Mouse (Mus musculus): ENCODE measurements around the gene Ranbp10. TPM values are rescaled to one million over a fixed set of nuclear protein-coding genes. Genes with fewer than 3 reads are reported as not detected.
A peak's percentile ranks its signal among the peaks of the same experiment; 100 is the strongest.

Gene Ranbp10
- 11.3 and 13.1 TPM in 2 replicates for polyA plus RNA-seq (2015; fragmentation: Nextera tagmentation; extraction: Ambion mirVana)

DNA sequence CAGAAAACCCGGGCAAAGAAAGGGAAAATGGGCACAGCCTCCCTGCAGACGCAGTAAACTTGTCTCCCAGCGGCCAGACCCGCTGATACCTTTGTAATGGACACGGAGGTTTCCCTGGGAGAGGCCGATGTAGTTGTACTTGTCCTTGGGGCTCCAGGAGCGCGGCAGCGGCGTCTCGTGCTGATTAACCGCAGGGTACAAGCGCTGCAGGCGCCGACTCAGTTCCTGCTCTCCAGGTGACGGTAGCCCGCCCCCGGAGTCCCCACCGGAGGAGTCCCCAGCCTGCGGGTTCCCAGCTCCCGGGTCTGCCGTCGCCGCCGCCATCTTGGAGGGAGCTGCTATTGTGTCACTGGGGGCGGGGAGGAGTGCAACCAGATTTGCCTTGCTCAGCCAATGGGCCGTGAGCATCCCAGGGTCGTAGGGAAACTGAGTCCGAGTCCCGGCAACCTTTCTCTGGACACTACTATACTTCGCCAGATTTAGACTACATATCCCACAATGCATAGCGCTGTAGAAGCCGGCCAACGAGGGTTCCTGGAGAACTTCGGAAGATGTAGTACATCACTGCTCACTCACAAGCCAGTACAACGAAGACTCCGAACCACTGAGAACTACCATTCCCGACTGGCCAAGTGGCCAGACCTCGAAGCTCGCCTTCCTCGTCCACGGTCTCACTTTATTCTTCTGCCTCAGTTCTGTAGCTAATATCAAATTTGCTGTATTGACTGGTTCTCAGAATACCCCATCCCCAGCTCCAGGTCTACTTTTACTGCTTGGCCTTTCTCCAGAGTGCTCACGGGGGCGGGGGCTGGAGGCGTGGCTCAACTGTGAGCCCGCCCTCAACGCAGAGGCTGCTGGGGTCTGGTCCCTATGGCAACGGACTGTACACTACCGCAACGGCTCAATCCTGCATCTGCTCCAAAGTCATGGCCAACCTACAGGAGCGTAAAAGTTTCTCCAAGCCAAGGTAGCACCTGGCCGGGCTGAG is at the start of gene Ranbp10, which contains the start of gene Tsnaxip1:
Ranbp10 (minus strand) TSS at position 490 of the 988 bp plus-strand sequence.
Tsnaxip1 (plus strand) TSS at position 871 of the 988 bp plus-strand sequence.
- peak within 1 kb of the TSS; percentile 75 for H3K27ac ChIP-seq (ENCODE audit: low read length)
- peak; percentile 97 for ATAC-seq
- H3K9me3 ChIP-seq (ENCODE audit: control insufficient read depth, low read length) = no peaks in the 10 kb centered on the region
- H3K4me3 ChIP-seq (replicated peaks; ENCODE audit: low read length) = peak within 1 kb of the TSS; percentile 99
- H3K4me1 ChIP-seq (replicated peaks; ENCODE audit: control insufficient read depth, insufficient read depth, low read length) = peaks cover 22% of the 10 kb centered on the region
- peak within 1 kb of the TSS; percentile 94 for H3K9ac ChIP-seq (replicated peaks; ENCODE audit: low read depth, low read length)
- peaks cover 3% of the 10 kb centered on the region; the same call in 1 of the 2 replicates for H3K36me3 ChIP-seq (ENCODE audit: control insufficient read depth, insufficient read depth)
- under 1% methylated on average over 52 of the region's 52 CpGs for WGBS
- H3K27me3 ChIP-seq (replicated peaks; ENCODE audit: control insufficient read depth, insufficient read depth, low read length) = no peaks in the 10 kb centered on the region
- peak within 1 kb of the TSS; percentile 75 for H3K4me2 ChIP-seq (ENCODE audit: low read length)

DNA sequence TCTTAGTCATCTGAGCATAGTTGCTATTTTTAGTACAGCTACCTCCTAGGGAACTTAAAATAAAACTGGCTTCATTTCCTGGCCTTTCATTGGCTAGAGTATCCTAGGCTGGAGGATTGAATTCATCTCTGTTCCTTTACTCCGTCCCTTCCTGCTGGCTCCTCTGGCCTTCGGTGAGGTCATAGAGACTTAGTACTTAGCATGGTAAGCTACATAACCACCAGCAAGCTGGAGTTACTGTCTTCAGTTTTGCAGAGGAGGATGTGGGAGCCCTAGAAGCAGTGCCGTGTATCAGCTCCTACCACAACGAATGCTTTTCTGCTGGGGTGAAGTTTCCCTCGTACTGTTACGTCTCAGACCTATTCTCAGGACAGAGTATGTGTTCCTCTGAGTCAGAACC is 47.2 kb upstream of the Ranbp10 start:
- Histone ChIP-seq H3K9ac (replicated peaks; ENCODE audit: low read depth, low read length) (no peak overlapping the region), H3K9me3 (ENCODE audit: control insufficient read depth, low read length) (no peaks in the 10 kb centered on the region), H3K27me3 (replicated peaks; ENCODE audit: control insufficient read depth, insufficient read depth, low read length) (no peaks in the 10 kb centered on the region), H3K4me1 (replicated peaks; ENCODE audit: control insufficient read depth, insufficient read depth, low read length) (no peaks in the 10 kb centered on the region), H3K36me3 (ENCODE audit: control insufficient read depth, insufficient read depth) (peaks cover 27% of the 10 kb centered on the region), H3K4me3 (replicated peaks; ENCODE audit: low read length) (no peak overlapping the region), H3K4me2 (ENCODE audit: low read length) (no peak overlapping the region), H3K27ac (ENCODE audit: low read length) (no peak overlapping the region)
- 90% methylated on average over 6 of the region's 6 CpGs for WGBS
- no peak for ATAC-seq

DNA sequence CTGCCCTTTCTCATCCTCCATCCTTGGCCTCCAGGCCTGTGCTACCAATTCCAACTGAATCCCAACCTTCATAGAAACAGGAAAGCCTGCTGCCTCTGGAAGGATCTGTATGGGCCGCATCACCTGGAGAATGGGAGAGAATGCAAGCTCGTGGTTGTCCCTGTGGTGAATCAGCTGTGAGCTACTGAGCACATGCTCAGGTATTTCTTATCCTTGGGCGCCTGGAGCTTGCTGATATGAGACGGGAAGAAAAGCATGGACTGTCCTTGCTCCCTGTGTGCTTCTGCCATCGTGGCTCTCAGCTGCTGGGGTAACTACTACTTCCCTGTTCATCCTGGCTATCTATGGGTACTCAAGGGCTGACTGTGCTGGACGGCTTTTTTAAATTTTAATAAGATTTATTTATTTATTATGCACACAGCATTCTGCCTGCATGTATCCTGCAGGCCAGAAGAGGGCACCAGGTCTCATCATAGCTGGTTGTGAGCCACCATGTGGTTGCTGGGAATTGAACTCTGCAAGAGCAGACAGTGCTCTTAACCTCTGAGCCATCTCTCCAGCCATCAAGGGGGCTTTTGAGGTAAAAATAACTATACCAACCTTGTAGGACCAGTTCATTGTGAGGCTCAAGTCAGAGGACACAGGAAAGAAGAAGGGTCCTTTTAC is 39.3 kb upstream of the Ranbp10 start:
- peaks cover 12% of the 10 kb centered on the region for H3K36me3 ChIP-seq (ENCODE audit: control insufficient read depth, insufficient read depth)
- ATAC-seq = no peak

DNA sequence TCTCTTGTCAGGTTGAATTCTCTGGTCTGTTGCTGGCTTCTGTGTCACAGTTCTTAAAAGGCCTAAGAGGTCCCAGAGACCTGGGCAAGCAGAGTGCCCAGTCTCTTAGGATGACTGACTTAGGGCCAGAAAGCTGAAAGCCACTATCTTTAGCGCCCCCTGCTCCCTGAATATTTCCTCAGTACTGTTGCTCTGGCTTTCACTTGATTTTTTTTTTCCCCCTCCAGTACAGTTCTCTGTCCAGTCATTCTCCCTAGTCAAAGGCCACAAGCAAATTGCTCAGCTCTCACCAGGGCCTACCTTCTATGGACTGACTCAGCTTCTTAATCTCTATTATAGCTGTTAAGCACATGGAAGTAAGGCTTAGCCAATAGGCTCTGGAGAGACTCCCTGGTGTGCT is 34.8 kb upstream of the Ranbp10 start:
- Histone ChIP-seq H3K4me3 (replicated peaks; ENCODE audit: low read length) (peak overlapping the region; percentile 97), H3K36me3 (ENCODE audit: control insufficient read depth, insufficient read depth) (peaks cover 7% of the 10 kb centered on the region), H3K9ac (replicated peaks; ENCODE audit: low read depth, low read length) (peak overlapping the region; percentile 90; the same call in 1 of the 2 replicates), H3K9me3 (ENCODE audit: control insufficient read depth, low read length) (no peaks in the 10 kb centered on the region), H3K4me2 (ENCODE audit: low read length) (peak overlapping the region; percentile 71), H3K4me1 (replicated peaks; ENCODE audit: control insufficient read depth, insufficient read depth, low read length) (peaks cover 44% of the 10 kb centered on the region), H3K27ac (ENCODE audit: low read length) (no peak overlapping the region), H3K27me3 (replicated peaks; ENCODE audit: control insufficient read depth, insufficient read depth, low read length) (no peaks in the 10 kb centered on the region)
- WGBS = 0% methylated on average over 1 of the region's 1 CpGs
- ATAC-seq = no peak

More for the DNA sequence above, 39.3 kb upstream of the Ranbp10 start:
- no peak overlapping the region for H3K4me3 ChIP-seq (replicated peaks; ENCODE audit: low read length)
- peaks cover 18% of the 10 kb centered on the region for H3K4me1 ChIP-seq (replicated peaks; ENCODE audit: control insufficient read depth, insufficient read depth, low read length)
- no peaks in the 10 kb centered on the region for H3K9me3 ChIP-seq (ENCODE audit: control insufficient read depth, low read length)
- H3K9ac ChIP-seq (replicated peaks; ENCODE audit: low read depth, low read length) = no peak overlapping the region
- no peak overlapping the region for H3K27ac ChIP-seq (ENCODE audit: low read length)
- H3K27me3 ChIP-seq (replicated peaks; ENCODE audit: control insufficient read depth, insufficient read depth, low read length) = no peaks in the 10 kb centered on the region
- no peak overlapping the region for H3K4me2 ChIP-seq (ENCODE audit: low read length)
- 87% methylated on average over 6 of the region's 6 CpGs for WGBS

DNA sequence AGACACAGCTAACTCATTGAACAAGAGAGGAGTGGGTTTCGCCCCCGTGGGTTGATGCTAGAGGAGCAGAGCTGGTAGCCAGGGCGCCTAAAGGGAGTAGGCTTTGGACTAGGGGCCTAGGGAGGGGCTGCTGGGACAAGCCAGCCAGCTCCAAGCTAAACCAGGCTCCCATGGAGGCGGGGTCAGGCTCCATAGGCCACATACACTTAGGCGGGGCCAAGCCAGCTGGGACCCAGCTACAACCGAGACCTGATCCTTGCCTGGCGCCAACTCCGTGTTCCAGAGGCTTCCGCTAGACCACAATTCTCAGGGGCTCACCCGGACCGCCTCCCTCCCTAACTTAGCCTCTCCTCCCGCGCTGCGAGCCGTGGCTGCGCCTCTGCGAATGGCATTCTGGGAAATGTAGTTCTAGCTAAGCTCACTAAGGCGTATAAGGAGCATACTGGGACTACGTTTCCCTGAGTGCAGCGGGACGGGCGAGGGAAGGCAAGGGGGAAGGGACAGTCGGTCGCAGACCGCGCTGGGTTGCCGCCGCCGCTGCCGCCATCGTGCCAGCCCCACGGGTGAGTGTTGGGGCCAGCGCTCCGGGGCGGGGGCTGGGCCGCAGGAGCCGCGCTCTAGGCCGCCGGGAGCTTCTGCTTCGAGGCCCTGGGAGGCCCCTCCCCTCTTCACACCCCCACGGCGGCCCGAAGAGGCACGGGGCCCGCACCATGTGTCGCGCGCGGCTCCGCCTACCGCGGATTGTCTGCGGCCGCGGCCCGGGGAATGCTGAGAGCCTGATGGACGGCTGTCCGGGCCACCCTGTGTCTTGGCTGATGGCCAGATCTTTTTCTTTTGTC is 33.2 kb upstream of the Ranbp10 start, which contains the start of gene Nutf2:
Nutf2 (plus strand) TSS at position 438 of the 839 bp plus-strand sequence.
- no peaks in the 10 kb centered on the region for H3K9me3 ChIP-seq (ENCODE audit: control insufficient read depth, low read length)
- peak; percentile 99 for ATAC-seq
- under 1% methylated on average over 58 of the region's 59 CpGs for WGBS
- H3K9ac ChIP-seq (replicated peaks; ENCODE audit: low read depth, low read length) = peak within 1 kb of the TSS; percentile 90
- no peaks in the 10 kb centered on the region for H3K27me3 ChIP-seq (replicated peaks; ENCODE audit: control insufficient read depth, insufficient read depth, low read length)
- no peaks in the 10 kb centered on the region for H3K36me3 ChIP-seq (ENCODE audit: control insufficient read depth, insufficient read depth)
- peaks cover 56% of the 10 kb centered on the region for H3K4me1 ChIP-seq (replicated peaks; ENCODE audit: control insufficient read depth, insufficient read depth, low read length)
- H3K4me2 ChIP-seq (ENCODE audit: low read length) = peak within 1 kb of the TSS; percentile 71
- H3K27ac ChIP-seq (ENCODE audit: low read length) = peak within 1 kb of the TSS; percentile 88
- peak within 1 kb of the TSS; percentile 97 for H3K4me3 ChIP-seq (replicated peaks; ENCODE audit: low read length)

DNA sequence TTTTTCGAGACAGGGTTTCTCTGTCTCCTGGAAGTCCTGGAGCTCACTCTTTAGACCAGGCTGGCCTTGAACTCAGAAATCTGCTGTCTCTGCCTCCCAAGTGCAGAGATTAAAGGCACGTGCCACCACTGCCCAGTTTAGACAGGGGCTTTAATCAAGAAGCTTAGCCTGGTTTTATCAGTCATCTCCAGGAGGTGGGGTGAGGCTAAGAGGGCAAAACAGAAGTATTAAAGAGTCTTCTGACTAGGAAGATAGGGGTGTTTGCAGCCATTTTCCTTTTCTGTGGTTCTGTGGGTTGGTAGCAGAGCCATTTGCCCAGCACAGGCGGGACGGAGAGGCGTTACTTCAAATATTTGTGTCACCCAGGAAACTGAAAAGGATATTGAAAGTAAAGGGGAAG is 32.2 kb upstream of the Ranbp10 start:
- Histone ChIP-seq H3K4me3 (replicated peaks; ENCODE audit: low read length) (no peak overlapping the region), H3K4me1 (replicated peaks; ENCODE audit: control insufficient read depth, insufficient read depth, low read length) (peaks cover 57% of the 10 kb centered on the region), H3K4me2 (ENCODE audit: low read length) (no peak overlapping the region), H3K9ac (replicated peaks; ENCODE audit: low read depth, low read length) (no peak overlapping the region), H3K27me3 (replicated peaks; ENCODE audit: control insufficient read depth, insufficient read depth, low read length) (no peaks in the 10 kb centered on the region), H3K36me3 (ENCODE audit: control insufficient read depth, insufficient read depth) (no peaks in the 10 kb centered on the region), H3K27ac (ENCODE audit: low read length) (no peak overlapping the region), H3K9me3 (ENCODE audit: control insufficient read depth, low read length) (no peaks in the 10 kb centered on the region)
- ATAC-seq = no peak
- 83% methylated on average over 5 of the region's 5 CpGs for WGBS

DNA sequence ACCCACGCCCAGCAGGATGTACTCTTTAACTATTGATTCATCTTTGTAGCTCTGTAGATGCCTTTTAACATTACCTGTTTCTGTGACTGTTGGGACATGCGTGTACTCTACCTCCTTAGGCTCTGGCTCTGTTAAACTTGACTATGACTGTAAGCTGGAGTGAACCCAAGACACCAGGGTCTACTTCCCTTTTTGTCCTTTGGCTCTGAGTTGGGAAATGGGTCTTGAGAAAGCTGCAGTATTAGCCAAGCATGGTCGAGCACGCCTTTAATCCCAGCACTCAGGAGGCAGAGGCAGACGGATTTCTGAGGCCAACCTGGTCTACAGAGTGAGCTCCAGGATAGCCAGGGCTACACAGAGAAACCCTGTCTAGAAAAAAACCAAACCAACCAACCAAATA is 31.3 kb upstream of the Ranbp10 start:
- Histone ChIP-seq H3K4me1 (replicated peaks; ENCODE audit: control insufficient read depth, insufficient read depth, low read length) (peaks cover 53% of the 10 kb centered on the region), H3K27ac (ENCODE audit: low read length) (no peak overlapping the region), H3K4me3 (replicated peaks; ENCODE audit: low read length) (no peak overlapping the region), H3K36me3 (ENCODE audit: control insufficient read depth, insufficient read depth) (no peaks in the 10 kb centered on the region), H3K9me3 (ENCODE audit: control insufficient read depth, low read length) (no peaks in the 10 kb centered on the region), H3K27me3 (replicated peaks; ENCODE audit: control insufficient read depth, insufficient read depth, low read length) (no peaks in the 10 kb centered on the region), H3K4me2 (ENCODE audit: low read length) (no peak overlapping the region), H3K9ac (replicated peaks; ENCODE audit: low read depth, low read length) (no peak overlapping the region)
- WGBS = 89% methylated on average over 5 of the region's 5 CpGs
- no peak for ATAC-seq

DNA sequence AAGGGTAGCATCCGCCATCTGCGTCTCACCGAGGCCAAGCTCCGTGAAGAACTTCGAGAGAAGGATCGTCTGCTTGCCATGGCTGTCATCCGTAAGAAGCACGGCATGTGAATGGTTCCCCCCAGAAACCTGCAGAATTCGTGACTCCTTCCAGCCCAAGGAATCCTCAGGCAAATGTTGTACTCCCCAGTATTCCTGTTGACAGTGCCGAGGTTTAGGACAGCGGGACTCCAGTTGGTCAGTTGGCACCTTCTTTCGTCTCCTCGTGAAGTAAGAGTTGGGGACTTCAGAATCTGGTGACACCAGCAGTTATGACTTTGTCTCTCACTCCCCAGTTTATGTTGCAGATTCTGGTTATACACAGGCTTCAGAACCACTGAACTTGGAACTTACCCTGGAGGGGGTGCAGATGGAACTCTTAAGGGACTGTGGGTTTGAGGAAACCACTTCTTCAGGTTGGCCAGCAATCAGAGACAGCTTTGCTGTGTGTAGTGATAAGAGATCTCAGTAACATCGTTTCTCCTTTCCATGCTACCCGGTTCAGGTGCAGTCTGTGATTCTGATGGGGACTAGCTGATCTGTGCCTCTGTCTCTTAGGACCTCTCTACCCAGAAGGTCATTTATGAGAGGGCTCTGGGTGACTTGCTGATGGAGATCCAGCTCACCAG is 29.2 kb upstream of the Ranbp10 start:
- Histone ChIP-seq H3K36me3 (ENCODE audit: control insufficient read depth, insufficient read depth) (no peaks in the 10 kb centered on the region), H3K27me3 (replicated peaks; ENCODE audit: control insufficient read depth, insufficient read depth, low read length) (no peaks in the 10 kb centered on the region), H3K9me3 (ENCODE audit: control insufficient read depth, low read length) (no peaks in the 10 kb centered on the region), H3K4me3 (replicated peaks; ENCODE audit: low read length) (peak overlapping the region; percentile 86), H3K4me2 (ENCODE audit: low read length) (peak overlapping the region; percentile 93), H3K27ac (ENCODE audit: low read length) (no peak overlapping the region), H3K9ac (replicated peaks; ENCODE audit: low read depth, low read length) (peak overlapping the region; percentile 75), H3K4me1 (replicated peaks; ENCODE audit: control insufficient read depth, insufficient read depth, low read length) (peaks cover 40% of the 10 kb centered on the region)
- WGBS = 20% methylated on average over 15 of the region's 15 CpGs
- no peak for ATAC-seq
